Mouse (Mus musculus) adrenal gland, postnatal 14 days (tissue): ENCODE data around the gene Gm3667. TPM values are rescaled to one million over a fixed set of nuclear protein-coding genes. Genes with fewer than 3 reads are reported as not detected.
A peak's percentile ranks its signal among the peaks of the same experiment; 100 is the strongest.
"Not testable (repeated sequence)": the region's sequence is repeated elsewhere in the genome, so short reads cannot be mapped to it uniquely, and the experiment has no call there.

Experiments
- DNase-seq: peaks from one replicate; pipeline ENCODE4 v3.0.0; 2021; ENCODE audit warnings: mixed read lengths
- long read RNA-seq, 2 experiments: library from polyadenylated mRNA; stranded (forward); transcript quantifications; one replicate each; pipeline ENCODE4 v2.0.0; 2021
- total RNA-seq: library from RNA; stranded (reverse); gene quantifications from 2 replicates; pipeline ENCODE4 v1.2.3, GENCODE M21; 2021

Gene Gm3667
- 0.41 and 0.90 TPM in 2 replicates for total RNA-seq
- long read RNA-seq, experiment 1, result 0 reads
- long read RNA-seq, experiment 2, result 0 reads

DNA sequence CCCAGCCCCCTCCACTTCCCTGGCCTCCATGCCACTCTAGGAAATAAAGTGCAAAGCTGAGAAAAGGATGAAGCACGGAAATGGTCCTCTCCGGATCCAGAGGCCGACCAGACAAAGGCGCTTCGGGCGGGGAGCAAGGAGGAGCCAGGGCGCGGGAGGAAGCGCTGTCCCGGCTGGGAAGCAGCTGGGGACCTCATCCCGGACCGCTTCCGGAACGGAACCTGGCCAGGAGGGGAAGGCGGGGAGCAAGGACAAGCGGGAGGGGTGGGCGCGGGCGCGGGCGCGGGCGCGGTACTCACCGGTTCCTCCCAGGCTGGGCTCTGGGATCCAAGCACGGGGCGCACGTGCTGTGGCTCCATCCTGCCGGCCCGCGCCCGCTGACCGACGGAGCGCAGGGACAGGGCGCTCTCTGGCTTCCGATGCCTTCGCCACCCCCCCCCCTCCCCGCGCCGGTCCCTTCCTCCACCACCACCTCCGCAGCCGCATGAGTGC, at the start of gene Gm3667:
TSS of gene Gm3667 (minus strand) at position 442 of the 492 bp plus-strand sequence.
- peak; percentile 4 for DNase-seq

DNA sequence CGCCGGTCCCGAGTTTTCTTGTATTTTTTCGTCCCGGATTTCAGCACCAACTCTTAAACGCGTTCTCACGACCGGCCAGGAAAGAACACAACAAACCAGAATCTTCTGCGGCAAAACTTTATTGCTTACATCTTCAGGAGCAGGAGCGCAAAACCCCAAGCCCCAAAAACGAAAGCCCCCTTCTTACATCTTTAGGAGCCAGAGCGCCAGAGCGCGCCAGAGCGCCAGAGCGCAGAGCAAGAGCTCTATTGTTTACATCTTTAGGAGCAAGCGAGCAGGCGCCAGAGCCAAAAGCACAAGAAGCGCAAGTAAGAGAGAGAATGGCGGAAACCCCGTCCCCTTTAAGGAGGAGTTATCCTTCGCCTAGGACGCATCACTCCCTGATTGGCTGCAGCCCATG, 10.1 kb upstream of the Gm3667 start:
- DNase-seq, result peak; percentile 2

DNA sequence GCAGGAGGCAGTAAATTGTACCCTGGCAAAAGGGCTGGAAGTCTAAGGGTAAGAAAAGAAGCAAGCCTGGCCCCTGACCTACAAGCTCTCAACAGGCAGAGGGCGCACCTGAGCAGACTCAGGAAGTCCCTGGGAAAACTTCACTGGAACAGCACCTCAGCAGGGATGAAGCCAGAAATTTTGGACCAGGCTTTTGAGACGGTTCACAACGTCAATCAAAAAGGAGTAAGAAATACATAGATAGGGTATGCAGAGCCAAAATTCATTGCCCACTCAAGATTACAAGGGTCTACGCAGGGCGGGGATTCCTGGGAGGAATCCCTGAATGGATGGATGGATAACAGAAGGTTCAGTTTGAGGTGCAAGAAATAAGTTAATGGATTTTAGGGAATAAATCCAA, 951 bp downstream of the Gm3667 start:
- DNase-seq, result not testable (repeated sequence)

DNA sequence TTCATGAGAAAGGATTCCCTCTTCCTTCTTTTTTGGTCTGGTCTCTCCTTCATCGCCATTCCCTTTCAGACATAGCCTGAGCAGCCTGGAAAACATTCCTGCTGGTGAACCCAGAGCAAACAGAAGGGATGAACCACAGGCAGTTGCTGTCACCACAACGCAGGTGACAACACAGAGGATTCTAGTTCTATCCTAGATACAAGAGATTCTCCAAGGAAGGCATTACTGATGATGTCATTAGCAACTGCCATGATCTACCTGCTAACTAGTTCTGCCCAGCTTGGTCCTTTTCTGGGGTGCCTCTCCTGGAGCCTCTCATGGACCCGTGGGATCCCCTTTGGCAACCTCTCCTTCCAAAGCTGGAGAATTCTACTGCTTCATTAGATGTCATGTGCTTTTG, 49.6 kb downstream of the Gm3667 start, which contains the start of gene Gm3642:
TSS of gene Gm3642 (minus strand) at position 101 of the 400 bp plus-strand sequence.
- DNase-seq, result not testable (repeated sequence)

GRCm38 (mm10) chr14:6823297-6823696, 66.5 kb downstream of the Gm3667 start:
- not testable (repeated sequence) for DNase-seq

Other genes starting within 250 kb of the Gm3667 start
- gene Gm10251, start 205.8 kb downstream of the Gm3667 start, total RNA-seq, result not detected in 2 replicates
- gene Gm8050, start 169.7 kb downstream of the Gm3667 start, total RNA-seq, result not detected in 2 replicates
- gene Gm3636, start 147.6 kb downstream of the Gm3667 start, total RNA-seq, result 0.94 and 1.1 TPM in 2 replicates
- not detected in 2 replicates for gene Gm8362, start 115.6 kb downstream of the Gm3667 start, total RNA-seq
- gene Gm3642, start 49.7 kb downstream of the Gm3667 start, total RNA-seq, result not detected in 2 replicates
- gene Gm6356, start 83.9 kb upstream of the Gm3667 start, total RNA-seq, result not detected in 2 replicates
- gene Gm10406, start 137.5 kb upstream of the Gm3667 start, total RNA-seq, result 0.37 TPM in 1 of 2 replicates, not detected in the other
- gene Gm3685, start 155.0 kb upstream of the Gm3667 start, total RNA-seq, result not detected in 2 replicates
- gene Gm3696, start 210.7 kb upstream of the Gm3667 start, total RNA-seq, result 0.75 TPM in 1 of 2 replicates, not detected in the other
- not detected in 2 replicates for gene Gm6676, start 235.4 kb upstream of the Gm3667 start, total RNA-seq